Mouse (Mus musculus) stomach, embryonic 15.5 days (tissue): ENCODE measurements at regions not wholly inside any gene's neighbourhood (a gene's known extent, or its start where the extent isn't known, plus 50 kb on each side); places are given as distances from the start of the nearest gene placed in this dataset.

ENCODE experiments used
- ATAC-seq: fragments of 200-750 bp; cut with Nextera tagmentation; 2 replicates; pipeline ENCODE4 v1.8.0; 2017; ENCODE audit warnings: low read depth, moderate number of reproducible peaks, moderate TSS enrichment; ENCODE audit not compliant: insufficient read depth, low FRiP score
- H3K27ac ChIP-seq: fragments of 300-500 bp; sonication (generic); 2 replicates; pipeline ENCODE4 v1.5.1; 2015; ENCODE audit warnings: mild to moderate bottlenecking, inconsistent platforms
- H3K27me3 ChIP-seq: fragments of 300-500 bp; sonication (generic); replicated peaks from 2 replicates; pipeline ENCODE4 v1.6.1; 2015; ENCODE audit warnings: inconsistent platforms
- H3K36me3 ChIP-seq: fragments of 300-500 bp; sonication (generic); 2 replicates; pipeline ENCODE4 v1.6.1; 2015; ENCODE audit warnings: inconsistent platforms
- H3K4me1 ChIP-seq: fragments of 300-500 bp; sonication (generic); 2 replicates; pipeline ENCODE4 v1.6.1; 2015; ENCODE audit warnings: inconsistent platforms
- H3K4me2 ChIP-seq: fragments of 300-500 bp; sonication (generic); 2 replicates; pipeline ENCODE4 v1.6.1; 2015; ENCODE audit warnings: mild to moderate bottlenecking, inconsistent platforms
- H3K4me3 ChIP-seq: fragments of 300-500 bp; sonication (generic); replicated peaks from 2 replicates; pipeline ENCODE4 v1.5.1; 2015; ENCODE audit warnings: inconsistent platforms
- H3K9ac ChIP-seq: fragments of 300-500 bp; sonication (generic); 2 replicates; pipeline ENCODE4 v1.6.1; 2015; ENCODE audit warnings: inconsistent platforms
- H3K9me3 ChIP-seq: fragments of 300-500 bp; sonication (generic); 2 replicates; pipeline ENCODE4 v1.6.1; 2016; ENCODE audit warnings: inconsistent platforms
- WGBS: fragments of 180-500 bp; shearing (Covaris S2); methylation state at CpG from one replicate; pipeline ENCODE4 v1.1.7; 2015; 5-methylcytosine and 5-hydroxymethylcytosine counted together

GRCm38 (mm10) chr7:66593619-66594018, 95.8 kb downstream of the Asb7 start:
- Histone ChIP-seq H3K36me3 (no peaks in the 10 kb centered on the region), H3K9ac (no peak overlapping the region), H3K4me1 (no peaks in the 10 kb centered on the region), H3K27ac (no peak overlapping the region), H3K27me3 (no peaks in the 10 kb centered on the region), H3K4me2 (no peak overlapping the region), H3K9me3 (no peaks in the 10 kb centered on the region), H3K4me3 (no peak overlapping the region)
- WGBS, result 76% methylated on average over 3 of the region's 3 CpGs
- no peak for ATAC-seq

- no peaks in the 10 kb centered on the region for H3K9me3 ChIP-seq
- H3K9ac ChIP-seq, result no peak overlapping the region
- no peak for ATAC-seq
- H3K27ac ChIP-seq, result no peak overlapping the region
- H3K4me3 ChIP-seq, result no peak overlapping the region
- no peak overlapping the region for H3K4me2 ChIP-seq
- H3K4me1 ChIP-seq, result no peaks in the 10 kb centered on the region
- H3K27me3 ChIP-seq, result no peaks in the 10 kb centered on the region
- WGBS, result 71% methylated on average over 10 of the region's 10 CpGs
- no peaks in the 10 kb centered on the region for H3K36me3 ChIP-seq
Measured at GRCm38 (mm10) chr7:66591594-66592290, 97.7 kb downstream of the Asb7 start.

GRCm38 (mm10) chr7:66586511-66586910, 102.9 kb downstream of the Asb7 start:
- H3K4me2 ChIP-seq, result no peak overlapping the region
- no peak for ATAC-seq
- no peak overlapping the region for H3K4me3 ChIP-seq
- no peak overlapping the region for H3K27ac ChIP-seq
- no peak overlapping the region for H3K9ac ChIP-seq
- H3K27me3 ChIP-seq, result no peaks in the 10 kb centered on the region
- WGBS, result 75% methylated on average over 1 of the region's 1 CpGs
- no peaks in the 10 kb centered on the region for H3K36me3 ChIP-seq
- no peaks in the 10 kb centered on the region for H3K4me1 ChIP-seq
- no peaks in the 10 kb centered on the region for H3K9me3 ChIP-seq

- no peak overlapping the region for H3K9ac ChIP-seq
- no peaks in the 10 kb centered on the region for H3K9me3 ChIP-seq
- WGBS, result 46% methylated on average over 2 of the region's 2 CpGs
Measured at GRCm38 (mm10) chr7:66580687-66581151, 108.7 kb downstream of the Asb7 start.

GRCm38 (mm10) chr7:66576261-66576660, 113.1 kb downstream of the Asb7 start:
- H3K36me3 ChIP-seq, result no peaks in the 10 kb centered on the region
- H3K4me3 ChIP-seq, result no peak overlapping the region
- no peak for ATAC-seq
- H3K4me2 ChIP-seq, result no peak overlapping the region
- H3K9ac ChIP-seq, result no peak overlapping the region
- WGBS, result 83% methylated on average over 7 of the region's 7 CpGs
- no peaks in the 10 kb centered on the region for H3K4me1 ChIP-seq
- H3K27ac ChIP-seq, result no peak overlapping the region
- no peaks in the 10 kb centered on the region for H3K27me3 ChIP-seq
- no peaks in the 10 kb centered on the region for H3K9me3 ChIP-seq

More at GRCm38 (mm10) chr7:66580687-66581151, 108.7 kb downstream of the Asb7 start:
- Histone ChIP-seq H3K4me3 (no peak overlapping the region), H3K27me3 (no peaks in the 10 kb centered on the region), H3K27ac (no peak overlapping the region), H3K4me2 (no peak overlapping the region), H3K36me3 (no peaks in the 10 kb centered on the region), H3K4me1 (no peaks in the 10 kb centered on the region)
- ATAC-seq, result no peak

GRCm38 (mm10) chr7:66571451-66571850, 117.9 kb downstream of the Asb7 start:
- Histone ChIP-seq H3K27ac (no peak overlapping the region), H3K4me1 (no peaks in the 10 kb centered on the region), H3K27me3 (no peaks in the 10 kb centered on the region), H3K4me3 (no peak overlapping the region), H3K36me3 (no peaks in the 10 kb centered on the region), H3K9ac (no peak overlapping the region), H3K4me2 (no peak overlapping the region), H3K9me3 (no peaks in the 10 kb centered on the region)
- WGBS, result 71% methylated on average over 5 of the region's 5 CpGs
- ATAC-seq, result no peak

GRCm38 (mm10) chr7:66547694-66548093, 120.4 kb upstream of the Aldh1a3 start:
- no peaks in the 10 kb centered on the region for H3K4me1 ChIP-seq
- H3K4me2 ChIP-seq, result no peak overlapping the region
- no peak overlapping the region for H3K9ac ChIP-seq
- H3K36me3 ChIP-seq, result no peaks in the 10 kb centered on the region
- no peak for ATAC-seq
- no peaks in the 10 kb centered on the region for H3K27me3 ChIP-seq
- 64% methylated on average over 11 of the region's 11 CpGs for WGBS
- H3K9me3 ChIP-seq, result no peaks in the 10 kb centered on the region
- no peak overlapping the region for H3K4me3 ChIP-seq
- H3K27ac ChIP-seq, result no peak overlapping the region

GRCm38 (mm10) chr7:66545184-66545583, 117.9 kb upstream of the Aldh1a3 start:
- no peak for ATAC-seq
- WGBS, result 64% methylated on average over 9 of the region's 9 CpGs

GRCm38 (mm10) chr7:66544352-66545053, 117.2 kb upstream of the Aldh1a3 start:
- no peak overlapping the region for H3K27ac ChIP-seq
- no peak overlapping the region for H3K4me2 ChIP-seq
- no peaks in the 10 kb centered on the region for H3K27me3 ChIP-seq
- no peak overlapping the region for H3K4me3 ChIP-seq
- WGBS, result 68% methylated on average over 11 of the region's 11 CpGs
- H3K9ac ChIP-seq, result no peak overlapping the region
- H3K4me1 ChIP-seq, result no peaks in the 10 kb centered on the region
- ATAC-seq, result no peak
- H3K9me3 ChIP-seq, result no peaks in the 10 kb centered on the region
- H3K36me3 ChIP-seq, result no peaks in the 10 kb centered on the region

More at GRCm38 (mm10) chr7:66545184-66545583, 117.9 kb upstream of the Aldh1a3 start:
- no peak overlapping the region for H3K9ac ChIP-seq
- H3K27ac ChIP-seq, result no peak overlapping the region
- H3K4me3 ChIP-seq, result no peak overlapping the region
- no peaks in the 10 kb centered on the region for H3K4me1 ChIP-seq
- no peaks in the 10 kb centered on the region for H3K36me3 ChIP-seq
- H3K9me3 ChIP-seq, result no peaks in the 10 kb centered on the region
- no peaks in the 10 kb centered on the region for H3K27me3 ChIP-seq
- H3K4me2 ChIP-seq, result no peak overlapping the region

- Histone ChIP-seq H3K4me3 (no peak overlapping the region), H3K27me3 (no peaks in the 10 kb centered on the region), H3K9ac (no peak overlapping the region), H3K36me3 (no peaks in the 10 kb centered on the region), H3K27ac (no peak overlapping the region), H3K4me2 (no peak overlapping the region), H3K9me3 (no peaks in the 10 kb centered on the region), H3K4me1 (no peaks in the 10 kb centered on the region)
- no peak for ATAC-seq
- WGBS, result 82% methylated on average over 6 of the region's 6 CpGs
Measured at GRCm38 (mm10) chr7:66532596-66532995, 105.3 kb upstream of the Aldh1a3 start.

- Histone ChIP-seq H3K9ac (no peak overlapping the region), H3K36me3 (no peaks in the 10 kb centered on the region), H3K27me3 (no peaks in the 10 kb centered on the region), H3K27ac (no peak overlapping the region), H3K9me3 (no peaks in the 10 kb centered on the region), H3K4me1 (no peaks in the 10 kb centered on the region), H3K4me2 (no peak overlapping the region), H3K4me3 (no peak overlapping the region)
- WGBS, result 89% methylated on average over 8 of the region's 8 CpGs
- ATAC-seq, result no peak
Measured at GRCm38 (mm10) chr7:66532048-66532447, 104.7 kb upstream of the Aldh1a3 start.

- Histone ChIP-seq H3K9ac (no peak overlapping the region), H3K27ac (no peak overlapping the region), H3K4me1 (no peaks in the 10 kb centered on the region), H3K9me3 (no peaks in the 10 kb centered on the region), H3K4me3 (no peak overlapping the region), H3K36me3 (no peaks in the 10 kb centered on the region), H3K4me2 (no peak overlapping the region), H3K27me3 (no peaks in the 10 kb centered on the region)
- 53% methylated on average over 7 of the region's 7 CpGs for WGBS
- ATAC-seq, result no peak
Measured at GRCm38 (mm10) chr7:66531111-66531510, 103.8 kb upstream of the Aldh1a3 start.
